ENCODE assay signal across 22 mouse cellular contexts in genomic region chr19:53413617-53414380, GRCm38 (mm10). TPM values are rescaled to one million over a fixed set of nuclear protein-coding genes. Genes with fewer than 3 reads are reported as not detected.
DNase-seq lines count a peak whose midpoint lies in the region; ATAC-seq and TF ChIP-seq lines count a peak whose summit lies in the region.
"Had no signal": no experiment of that assay in that cellular context is flagged by ENCODE, and none has a peak within 500 bp of the region (broad histone marks: within the 10 kb centered on the region; RNA-seq: fewer than 3 reads in every experiment).

No protein-coding gene starts in this region.

- peaks cover 48% of the 10 kb centered on the region for H3K4me1 ChIP-seq in kidney, embryonic 16.5 days (ENCODE audit: insufficient read depth, low read length)
- peaks cover 21% of the 10 kb centered on the region for H3K4me1 ChIP-seq in kidney, postnatal 0 days (replicated peaks; ENCODE audit: insufficient read depth, low read length)
- peaks cover 6% of the 10 kb centered on the region for H3K4me1 ChIP-seq in stomach, embryonic 16.5 days (ENCODE audit: control insufficient read depth, insufficient read depth, low read length)
- H3K4me1 ChIP-seq: neural tube, embryonic 15.5 days had no signal

- H3K4me2 ChIP-seq in kidney, embryonic 16.5 days (replicated peaks; ENCODE audit: low read depth, low read length) = no peak overlapping the region
- H3K4me2 ChIP-seq in kidney, postnatal 0 days (ENCODE audit: low read length) = no peak overlapping the region
- no peak overlapping the region for H3K4me2 ChIP-seq in stomach, embryonic 16.5 days (ENCODE audit: low read depth, low read length)
- H3K4me2 ChIP-seq: midbrain, embryonic 11.5 days; neural tube, embryonic 15.5 days had no signal

- TF ChIP-seq CTCF in kidney, postnatal 0 days (IDR thresholded peaks at IDR 0.05; ENCODE audit: low read depth) = no peak

- no peaks in the 10 kb centered on the region for H3K36me3 ChIP-seq in kidney, embryonic 16.5 days (ENCODE audit: insufficient read depth, low read length)
- no peaks in the 10 kb centered on the region for H3K36me3 ChIP-seq in kidney, postnatal 0 days (ENCODE audit: insufficient read depth, low read length)
- no peaks in the 10 kb centered on the region for H3K36me3 ChIP-seq in stomach, embryonic 16.5 days (ENCODE audit: control insufficient read depth, insufficient read depth, low read length)
- H3K36me3 ChIP-seq: neural tube, embryonic 15.5 days had no signal

- H3K27me3 ChIP-seq in kidney, embryonic 16.5 days (ENCODE audit: insufficient read depth, low read length) = no peaks in the 10 kb centered on the region
- H3K27me3 ChIP-seq in kidney, postnatal 0 days (ENCODE audit: insufficient read depth, low read length) = no peaks in the 10 kb centered on the region
- H3K27me3 ChIP-seq in stomach, embryonic 16.5 days (ENCODE audit: control insufficient read depth, insufficient read depth, low read length) = no peaks in the 10 kb centered on the region
- H3K27me3 ChIP-seq: neural tube, embryonic 15.5 days had no signal

- H3K9me3 ChIP-seq in kidney, embryonic 16.5 days (ENCODE audit: low read length) = no peaks in the 10 kb centered on the region
- H3K9me3 ChIP-seq in kidney, postnatal 0 days (replicated peaks; ENCODE audit: low read length) = no peaks in the 10 kb centered on the region
- no peaks in the 10 kb centered on the region for H3K9me3 ChIP-seq in stomach, embryonic 16.5 days (replicated peaks; ENCODE audit: control insufficient read depth, low read length)
- H3K9me3 ChIP-seq: neural tube, embryonic 15.5 days had no signal

- ATAC-seq in kidney, embryonic 16.5 days (ENCODE audit: low FRiP score, low TSS enrichment) = peak; percentile 75
- ATAC-seq in kidney, postnatal 0 days (replicated peaks; ENCODE audit: low FRiP score, low read depth) = peak; percentile 73
- ATAC-seq in stomach, embryonic 16.5 days (ENCODE audit: insufficient read depth, low FRiP score) = 0 out of 2 replicates have a peak, but pooled peaks have one; percentile 44
- ATAC-seq: forebrain, embryonic 16.5 days had no signal

- no peak overlapping the region for H3K4me3 ChIP-seq in kidney, embryonic 16.5 days (ENCODE audit: low read length)
- H3K4me3 ChIP-seq in kidney, postnatal 0 days (replicated peaks; ENCODE audit: low read depth, low read length) = no peak overlapping the region
- H3K4me3 ChIP-seq in stomach, embryonic 16.5 days (replicated peaks; ENCODE audit: low read length) = no peak overlapping the region
- H3K4me3 ChIP-seq: gastrocnemius, adult 2 months; neural tube, embryonic 15.5 days had no signal

- DNase-seq in kidney, postnatal 10 days = no peak
- DNase-seq in ZHBTc4 (ENCODE audit: low read depth, low spot score) = peak; percentile 42
- DNase-seq in kidney, postnatal 0 days (ENCODE audit: low spot score) = peak; percentile 62
- DNase-seq in right cerebral cortex, postnatal 14 days = no peak
- DNase-seq in adrenal gland, adult 18-20 months (ENCODE audit: low spot score in 2 of 2) = no peak
- DNase-seq in right cerebral cortex, adult 18-20 months = no peak
- DNase-seq: adrenal gland, postnatal 25 days; cerebellum, adult 8-10 months; gastrocnemius, adult 2 months; lung, postnatal 4 days; thymus, postnatal 4 days had no signal

- no peak overlapping the region for H3K9ac ChIP-seq in kidney, embryonic 16.5 days (replicated peaks; ENCODE audit: low read length)
- H3K9ac ChIP-seq in kidney, postnatal 0 days (ENCODE audit: low read depth, low read length) = no peak overlapping the region
- no peak overlapping the region for H3K9ac ChIP-seq in stomach, embryonic 16.5 days (ENCODE audit: low read length)
- H3K9ac ChIP-seq: liver, embryonic 14.5 days; neural tube, embryonic 15.5 days had no signal

- peak overlapping the region; percentile 85 for H3K27ac ChIP-seq in kidney, embryonic 16.5 days (ENCODE audit: low read length)
- peak overlapping the region; percentile 26; the same call in 1 of the 2 replicates for H3K27ac ChIP-seq in kidney, postnatal 0 days
- no peak overlapping the region for H3K27ac ChIP-seq in stomach, embryonic 16.5 days (ENCODE audit: low read length)
- H3K27ac ChIP-seq: gastrocnemius, adult 2 months; liver, embryonic 14.5 days; neural tube, embryonic 15.5 days had no signal

- WGBS in kidney, embryonic 16.5 days = 48% methylated on average over 15 of the region's 15 CpGs
- WGBS in kidney, postnatal 0 days = 47% methylated on average over 15 of the region's 15 CpGs
- WGBS in stomach, embryonic 16.5 days = 71% methylated on average over 15 of the region's 15 CpGs

RNA-seq across cellular contexts. Expression of gene Smndc1, which starts 23.4 kb away (rescaled TPM):
- 39.1 and 40.1 TPM in 2 replicates for polyA plus RNA-seq in kidney, embryonic 16.5 days (2015; fragmentation: Nextera tagmentation; extraction: Ambion mirVana)
- 47.2 and 47.6 TPM in 2 replicates for polyA plus RNA-seq in kidney, postnatal 0 days (2015; fragmentation: Nextera tagmentation; extraction: Ambion mirVana)
- 33.0 and 35.9 TPM in 2 replicates for polyA plus RNA-seq in stomach, embryonic 16.5 days (2015; fragmentation: Nextera tagmentation; extraction: Ambion mirVana)
- total RNA-seq in adrenal gland, adult 18-20 months (2021) = 10 to 100 TPM; 41.5 to 44.2 TPM

RNA-seq across cellular contexts. Expression of gene Gm10197, which starts 42.2 kb away (rescaled TPM):
- not detected in 2 replicates for polyA plus RNA-seq in kidney, embryonic 16.5 days (2015; fragmentation: Nextera tagmentation; extraction: Ambion mirVana)
- polyA plus RNA-seq in kidney, postnatal 0 days (2015; fragmentation: Nextera tagmentation; extraction: Ambion mirVana) = not detected in 2 replicates
- polyA plus RNA-seq in stomach, embryonic 16.5 days (2015; fragmentation: Nextera tagmentation; extraction: Ambion mirVana) = not detected in 2 replicates
- not detected for total RNA-seq in adrenal gland, adult 18-20 months (2021)
- total RNA-seq: adrenal gland, postnatal 25 days; gastrocnemius, adult 2 months; layer of hippocampus, postnatal 14 days; left cerebral cortex, postnatal 14 days had no signal
- polyA plus RNA-seq: forebrain, embryonic 16.5 days; hindbrain, embryonic 11.5 days; liver, embryonic 14.5 days; midbrain, embryonic 11.5 days; neural tube, embryonic 15.5 days; spleen, adult 2 months; testis, adult 2 months had no signal

Comparison
In these comparisons a context has a peak if more than half of its experiments do, and no peak if none do; other contexts are left out.
1. DNase-seq: peak in ZHBTc4 (single experiment) and kidney, postnatal 0 days (single experiment); none in kidney, postnatal 10 days (single experiment), right cerebral cortex, postnatal 14 days (single experiment), adrenal gland, adult 18-20 months (0 of 2) and right cerebral cortex, adult 18-20 months (single experiment).
2. Peak in every context shown above with its lines, with median percentiles within 50 percentile points of each other: ATAC-seq.